Mouse (Mus musculus): ENCODE results near the gene Emc10.

DNA sequence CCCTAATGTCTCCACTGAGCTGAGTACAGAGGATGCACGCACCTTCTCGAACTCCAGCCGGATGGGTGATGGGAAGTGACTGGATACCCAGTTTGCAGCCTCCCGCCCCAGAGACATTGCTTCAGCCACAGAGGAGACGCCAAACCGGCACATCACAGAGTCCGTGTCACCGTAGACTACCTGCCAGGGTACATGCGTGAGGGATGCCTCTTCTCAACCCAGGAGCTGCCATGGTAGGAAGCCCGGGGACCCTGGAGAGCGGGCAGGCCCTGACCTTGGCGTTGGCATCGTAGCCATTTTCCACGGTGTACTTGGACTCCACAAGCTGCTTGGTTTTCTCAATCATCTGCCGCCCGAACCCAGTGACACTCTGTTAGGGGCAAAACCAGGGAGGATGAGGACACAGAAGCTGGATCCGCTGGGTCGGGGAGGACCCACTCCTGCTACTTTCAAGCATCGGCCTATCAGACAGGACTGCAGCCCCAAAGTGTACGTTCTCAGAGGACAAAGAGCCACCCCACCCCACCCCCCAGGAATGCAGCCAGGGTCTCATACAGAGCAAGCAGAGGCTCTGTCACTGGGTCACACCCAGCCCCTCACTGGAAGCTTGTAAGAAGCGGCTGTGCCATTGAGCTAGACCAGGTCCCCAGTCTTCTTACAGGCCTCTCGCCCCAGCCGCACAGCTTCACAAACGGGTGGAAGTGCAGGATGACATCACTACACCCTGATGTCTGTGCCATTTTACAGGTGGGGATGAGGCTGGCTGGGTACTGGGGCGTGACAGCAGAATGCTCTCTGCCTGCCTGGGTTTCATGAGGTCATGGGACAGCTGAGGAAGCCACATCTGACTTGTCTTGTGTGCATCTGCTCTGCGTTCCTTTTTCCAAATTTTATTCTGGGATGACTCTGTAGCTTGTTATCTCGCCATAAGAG is 39.6 kb upstream of the Emc10 start:
- no peak for TF ChIP-seq POLR2A (IDR thresholded peaks at IDR 0.05; ENCODE audit: low read depth, low read length)
- TF ChIP-seq CTCF (conservative IDR thresholded peaks at IDR 0.05; ENCODE audit: insufficient read depth, insufficient read length, low read depth, low read length): no peak
